Mouse (Mus musculus): ENCODE data around the gene Tusc2. TPM values are rescaled to one million over a fixed set of nuclear protein-coding genes. Genes with fewer than 3 reads are reported as not detected.
A peak's percentile ranks its signal among the peaks of the same experiment; 100 is the strongest.

Gene Tusc2
- 20.4 and 23.9 TPM in 2 replicates for total RNA-seq (2017)

DNA sequence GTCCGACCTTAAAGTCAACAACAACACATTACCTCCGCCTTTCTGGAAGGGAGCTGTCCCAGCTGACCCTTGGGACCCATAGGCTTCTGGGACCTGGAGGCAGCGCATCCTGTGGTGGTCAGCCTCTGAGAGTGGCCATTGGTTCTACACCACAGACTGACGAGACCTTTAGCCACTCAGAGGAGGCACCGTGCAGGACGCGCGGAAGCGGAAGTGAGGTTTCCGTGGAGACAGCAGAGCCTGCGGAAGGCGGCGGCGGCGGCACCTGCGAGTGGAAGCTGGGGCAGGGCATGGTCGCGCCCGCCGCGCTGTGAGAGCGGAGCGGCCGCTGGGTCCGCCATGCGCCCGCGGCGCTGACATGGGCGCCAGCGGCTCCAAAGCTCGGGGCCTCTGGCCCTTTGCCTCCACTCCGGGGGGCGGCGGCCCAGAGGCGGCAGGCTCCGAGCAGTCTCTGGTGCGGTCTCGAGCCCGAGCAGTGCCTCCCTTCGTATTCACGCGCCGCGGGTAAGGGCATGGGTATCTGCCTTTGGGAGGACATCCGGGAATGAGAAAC, at the start of gene Tusc2:
Tusc2 (plus strand) TSS at position 227 of the 553 bp plus-strand sequence.
- peak; percentile 92 for ATAC-seq (ENCODE audit: extremely low read depth, insufficient number of reproducible peaks, low FRiP score, poor library complexity, severe bottlenecking)

- ATAC-seq (ENCODE audit: extremely low read depth, insufficient number of reproducible peaks, low FRiP score, poor library complexity, severe bottlenecking), result peak; percentile 55
Measured at GRCm38 (mm10) chr9:107514303-107514955, 48.6 kb upstream of the Tusc2 start.

DNA sequence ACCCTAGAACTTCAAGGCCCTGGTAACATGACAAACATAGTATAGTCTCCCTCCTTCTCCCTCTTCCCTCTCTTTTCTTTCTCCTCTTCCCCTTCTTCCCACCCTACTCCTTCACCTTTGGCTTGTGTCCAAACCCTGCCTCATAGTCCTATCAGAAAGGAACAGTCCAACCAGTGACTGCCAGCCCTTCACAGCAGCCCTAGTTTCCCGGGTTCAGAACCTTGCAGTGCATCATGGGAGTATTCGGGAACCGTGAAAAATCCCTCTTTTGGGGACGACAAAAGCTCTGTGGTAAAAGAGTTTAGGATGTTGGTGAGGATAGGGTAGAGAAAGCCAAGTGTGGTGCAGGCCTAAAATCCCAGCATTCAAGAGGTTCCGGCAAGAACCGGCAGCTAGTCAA, 42.7 kb upstream of the Tusc2 start:
- ATAC-seq (ENCODE audit: extremely low read depth, insufficient number of reproducible peaks, low FRiP score, poor library complexity, severe bottlenecking), result no peak

- ATAC-seq (ENCODE audit: extremely low read depth, insufficient number of reproducible peaks, low FRiP score, poor library complexity, severe bottlenecking), result no peak
Measured at GRCm38 (mm10) chr9:107521190-107521589, 41.9 kb upstream of the Tusc2 start.

DNA sequence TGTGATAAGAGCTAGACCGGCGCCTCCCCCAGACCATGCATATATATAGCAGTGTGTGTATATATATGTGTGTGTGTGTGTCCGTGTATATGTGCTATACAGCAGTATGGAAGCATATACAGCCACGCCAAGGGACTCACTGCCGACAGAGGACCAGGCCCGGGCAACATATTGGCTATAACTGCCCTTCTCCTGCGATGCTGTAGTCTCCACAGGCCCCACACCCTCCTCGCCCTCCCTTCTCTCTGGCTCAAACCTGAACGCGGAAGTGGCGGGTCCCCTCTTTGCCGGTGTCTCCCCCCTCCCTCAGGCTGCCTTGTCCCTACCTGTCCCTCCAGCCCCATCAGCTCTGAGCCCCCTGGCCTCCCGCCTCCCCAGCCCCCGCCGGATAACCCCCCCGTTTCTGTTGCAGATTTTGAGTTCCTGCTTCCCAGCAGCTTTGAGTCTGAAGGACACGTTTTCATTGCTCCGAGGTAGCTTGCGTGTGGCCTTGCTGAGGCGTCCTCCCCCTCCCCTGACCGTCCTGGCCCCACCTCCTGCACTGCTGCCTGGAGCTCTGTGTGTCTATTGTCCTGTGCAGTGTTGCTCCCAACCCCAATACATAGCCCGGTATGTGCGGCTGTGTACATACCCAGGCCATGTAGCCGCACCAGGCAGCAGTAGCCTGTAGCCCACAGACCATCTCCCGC, 41.2 kb upstream of the Tusc2 start:
- ATAC-seq (ENCODE audit: extremely low read depth, insufficient number of reproducible peaks, low FRiP score, poor library complexity, severe bottlenecking), result peak; percentile 13; the same call in 1 of the 2 replicates

GRCm38 (mm10) chr9:107522400-107522711, 40.7 kb upstream of the Tusc2 start:
- ATAC-seq (ENCODE audit: extremely low read depth, insufficient number of reproducible peaks, low FRiP score, poor library complexity, severe bottlenecking), result no peak

DNA sequence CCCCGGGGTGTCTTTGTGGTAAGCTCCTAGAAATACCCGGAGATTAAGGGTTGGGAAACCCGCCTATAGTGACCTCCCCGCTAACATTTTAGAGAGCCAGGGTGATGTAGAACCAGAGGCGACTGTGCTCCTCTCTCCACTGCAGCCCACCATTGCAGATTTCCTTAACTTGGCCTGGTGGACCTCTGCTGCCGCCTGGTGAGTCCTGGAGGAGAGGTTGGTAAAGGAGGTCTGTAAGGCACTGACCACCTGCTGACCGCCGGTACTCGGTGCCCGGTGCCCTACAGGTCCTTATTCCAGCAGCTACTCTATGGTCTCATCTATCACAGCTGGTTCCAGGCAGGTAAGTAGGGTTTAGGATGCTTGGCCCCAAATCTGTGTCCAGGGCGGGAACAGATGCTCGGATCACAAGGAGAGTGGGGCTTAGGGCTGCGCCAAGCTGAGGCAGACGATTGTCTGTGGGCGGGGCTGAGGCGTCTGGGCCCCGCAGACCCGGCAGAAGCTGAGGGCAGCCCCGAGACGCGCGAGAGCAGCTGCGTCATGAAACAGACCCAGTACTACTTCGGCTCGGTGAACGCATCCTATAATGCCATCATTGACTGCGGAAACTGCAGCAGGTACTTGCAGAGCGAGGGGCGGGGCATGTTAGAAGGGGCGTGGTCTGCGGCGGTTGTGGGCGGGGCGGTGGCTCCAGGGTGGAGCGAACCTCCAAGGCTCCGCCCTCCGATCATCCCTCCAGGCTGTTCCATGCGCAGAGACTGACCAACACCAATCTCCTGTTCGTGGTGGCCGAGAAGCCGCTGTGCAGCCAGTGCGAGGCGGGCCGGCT, 36.6 kb upstream of the Tusc2 start:
- ATAC-seq (ENCODE audit: extremely low read depth, insufficient number of reproducible peaks, low FRiP score, poor library complexity, severe bottlenecking), result 0 out of 2 replicates have a peak, but pooled peaks have one; percentile 7

GRCm38 (mm10) chr9:107533791-107534407, 29.2 kb upstream of the Tusc2 start, which contains the start of gene Tmem115:
Gene Tmem115, plus strand, starts transcription at chr9:107533945.
- ATAC-seq (ENCODE audit: extremely low read depth, insufficient number of reproducible peaks, low FRiP score, poor library complexity, severe bottlenecking), result peak; percentile 92

- ATAC-seq (ENCODE audit: extremely low read depth, insufficient number of reproducible peaks, low FRiP score, poor library complexity, severe bottlenecking), result no peak
Measured at GRCm38 (mm10) chr9:107534408-107535202, 28.4 kb upstream of the Tusc2 start.

DNA sequence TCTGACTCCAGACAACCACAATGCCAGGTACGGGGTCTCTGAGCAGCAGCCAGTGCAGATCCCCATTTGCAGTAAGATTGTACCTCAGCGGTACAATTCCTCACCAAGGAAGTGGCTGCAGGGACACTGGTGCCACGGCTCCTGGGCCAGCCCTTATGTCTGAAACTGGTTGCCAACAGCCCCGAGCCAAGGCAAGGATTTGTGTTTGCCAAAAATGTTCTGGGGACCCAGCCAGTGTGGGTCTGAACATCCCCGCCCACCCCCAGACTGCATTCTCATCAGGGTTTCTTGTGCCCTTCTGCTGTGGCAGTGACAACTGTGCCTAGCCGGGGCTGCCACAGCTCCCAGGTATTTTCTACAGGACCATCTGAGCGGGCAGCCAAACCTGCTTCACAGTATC, 24.8 kb upstream of the Tusc2 start:
- ATAC-seq (ENCODE audit: extremely low read depth, insufficient number of reproducible peaks, low FRiP score, poor library complexity, severe bottlenecking), result no peak

- ATAC-seq (ENCODE audit: extremely low read depth, insufficient number of reproducible peaks, low FRiP score, poor library complexity, severe bottlenecking), result no peak
Measured at GRCm38 (mm10) chr9:107538711-107539110, 24.3 kb upstream of the Tusc2 start.

- no peak for ATAC-seq (ENCODE audit: extremely low read depth, insufficient number of reproducible peaks, low FRiP score, poor library complexity, severe bottlenecking)
Measured at GRCm38 (mm10) chr9:107539940-107540339, 23.1 kb upstream of the Tusc2 start.

GRCm38 (mm10) chr9:107540420-107540819, 22.6 kb upstream of the Tusc2 start:
- ATAC-seq (ENCODE audit: extremely low read depth, insufficient number of reproducible peaks, low FRiP score, poor library complexity, severe bottlenecking), result no peak

- ATAC-seq (ENCODE audit: extremely low read depth, insufficient number of reproducible peaks, low FRiP score, poor library complexity, severe bottlenecking), result no peak
Measured at GRCm38 (mm10) chr9:107541005-107541404, 22.1 kb upstream of the Tusc2 start.

DNA sequence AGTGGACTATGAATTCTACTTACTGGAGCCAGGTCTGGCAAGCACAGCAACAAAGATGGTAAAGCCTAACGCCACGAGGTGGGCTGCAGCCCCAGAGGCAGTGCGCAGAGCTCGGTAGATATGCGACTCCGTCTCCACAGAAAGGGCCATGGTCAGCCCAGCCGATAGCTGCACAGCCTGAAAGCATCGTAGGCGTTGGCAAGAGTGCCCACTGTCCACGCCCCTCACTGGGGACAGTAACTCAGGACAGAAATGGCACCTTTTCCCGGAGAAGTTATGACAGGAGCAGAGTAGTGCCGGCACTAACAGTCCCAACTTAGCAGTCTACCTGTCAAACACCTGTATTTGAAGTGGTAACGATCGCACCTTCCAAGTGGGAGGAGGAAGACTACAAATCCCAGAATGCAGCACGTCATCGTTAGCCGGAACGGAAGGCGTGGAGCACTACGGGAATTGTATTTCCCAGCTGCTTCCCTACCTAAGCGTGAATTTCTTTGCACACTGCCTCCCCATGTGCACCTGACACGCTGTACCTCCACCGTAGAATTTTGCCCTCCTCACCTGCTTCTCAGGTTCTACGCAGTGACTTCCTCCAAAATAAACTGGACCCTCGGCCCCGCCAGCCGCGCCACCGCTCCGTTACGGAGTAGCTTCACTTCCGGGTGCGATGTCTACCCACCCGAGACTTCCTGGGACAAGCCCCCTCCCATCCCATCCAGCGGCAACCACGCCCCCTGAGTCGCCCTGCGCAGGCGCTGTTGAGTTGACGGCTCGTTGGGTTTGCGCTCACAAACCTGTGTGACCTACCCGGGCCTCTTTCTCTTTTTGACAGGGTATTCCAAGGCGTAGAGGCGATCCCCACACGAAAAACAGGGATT, 21.3 kb upstream of the Tusc2 start, which contains the start of the genes Cyb561d2 and Nprl2:
Cyb561d2 (minus strand) TSS at position 720 of the 878 bp plus-strand sequence.
Nprl2 (plus strand) TSS at position 753 of the 878 bp plus-strand sequence.
- peak; percentile 78 for ATAC-seq (ENCODE audit: extremely low read depth, insufficient number of reproducible peaks, low FRiP score, poor library complexity, severe bottlenecking)

- no peak for ATAC-seq (ENCODE audit: extremely low read depth, insufficient number of reproducible peaks, low FRiP score, poor library complexity, severe bottlenecking)
Measured at GRCm38 (mm10) chr9:107542352-107542686, 20.7 kb upstream of the Tusc2 start.

- no peak for ATAC-seq (ENCODE audit: extremely low read depth, insufficient number of reproducible peaks, low FRiP score, poor library complexity, severe bottlenecking)
Measured at GRCm38 (mm10) chr9:107542721-107543120, 20.3 kb upstream of the Tusc2 start.
